Mouse (Mus musculus) thymus, adult 2 months (tissue): ENCODE data around the gene Slc38a2. TPM values are rescaled to one million over a fixed set of nuclear protein-coding genes. Genes with fewer than 3 reads are reported as not detected.

Experiments
- DNase-seq: peaks from one replicate; pipeline ENCODE4 v3.0.0; 2021
- H3K27ac ChIP-seq: fragments of 200-500 bp; 2 replicates; pipeline ENCODE4 v1.5.1; 2012; ENCODE audit warnings: low read length, control low read depth; ENCODE audit not compliant: control insufficient read depth, insufficient read depth
- H3K27me3 ChIP-seq: fragments of 200-500 bp; 2 replicates; pipeline ENCODE4 v1.6.1; 2012; ENCODE audit warnings: mild to moderate bottlenecking, low read length, moderate library complexity, mixed read lengths; ENCODE audit not compliant: control insufficient read depth, insufficient read depth
- H3K36me3 ChIP-seq: fragments of 200-500 bp; 2 replicates; pipeline ENCODE4 v1.6.1; 2012; ENCODE audit warnings: mild to moderate bottlenecking, low read length, moderate library complexity; ENCODE audit not compliant: control insufficient read depth, insufficient read depth
- H3K4me1 ChIP-seq: fragments of 200-500 bp; replicated peaks from 2 replicates; pipeline ENCODE4 v1.6.1; 2012; ENCODE audit warnings: low read length; ENCODE audit not compliant: control insufficient read depth, insufficient read depth
- H3K4me3 ChIP-seq: fragments of 200-500 bp; 2 replicates; pipeline ENCODE4 v1.5.1; 2012; ENCODE audit warnings: mild to moderate bottlenecking, low read length, control low read depth, moderate library complexity; ENCODE audit not compliant: control insufficient read depth, insufficient read depth
- CTCF ChIP-seq: fragments of 200-500 bp; IDR thresholded peaks from 2 replicates; pipeline ENCODE4 v1.5.1; 2012; ENCODE audit warnings: mild to moderate bottlenecking, control low read depth, low read length, moderate library complexity, borderline replicate concordance; ENCODE audit not compliant: control insufficient read depth, poor library complexity, insufficient read depth; ENCODE audit errors: extremely low read depth
- POLR2A ChIP-seq: fragments of 200-500 bp; IDR thresholded peaks from 2 replicates; pipeline ENCODE4 v1.6.1; 2012; ENCODE audit warnings: mild to moderate bottlenecking, low read length, control low read depth, moderate library complexity; ENCODE audit not compliant: control insufficient read depth, poor library complexity, insufficient read depth; ENCODE audit errors: extremely low read depth
- WGBS: fragments of 180-500 bp; shearing (Covaris S2); methylation state at CpG from one replicate; pipeline ENCODE4 v1.1.7; 2018; 5-methylcytosine and 5-hydroxymethylcytosine counted together
- polyA plus RNA-seq: library from polyadenylated mRNA; depleted of rRNA; stranded (reverse); fragments of >200 nt; gene quantifications from 2 replicates; pipeline ENCODE4 v1.2.3, GENCODE M21; 2012; rRNA removed

The Slc38a2 gene
- 105 and 110 TPM in 2 replicates for polyA plus RNA-seq

GRCm38 (mm10) chr15:96699521-96700511 is at the start of gene Slc38a2:
Gene Slc38a2 (minus strand): TSS chr15:96699730.
- peak within 1 kb of the TSS; percentile 85 for H3K27ac ChIP-seq
- H3K27me3 ChIP-seq, result no peaks in the 10 kb centered on the region
- H3K36me3 ChIP-seq, result peaks cover 36% of the 10 kb centered on the region
- H3K4me1 ChIP-seq, result peaks cover 16% of the 10 kb centered on the region
- DNase-seq, result peak; percentile 95
- TF ChIP-seq CTCF, result peak; percentile 17; the same call in 1 of the 2 replicates
- TF ChIP-seq POLR2A, result peak; percentile 98
- peak within 1 kb of the TSS; percentile 88 for H3K4me3 ChIP-seq
- under 1% methylated on average over 76 of the region's 76 CpGs for whole genome bisulfite sequencing

DNA sequence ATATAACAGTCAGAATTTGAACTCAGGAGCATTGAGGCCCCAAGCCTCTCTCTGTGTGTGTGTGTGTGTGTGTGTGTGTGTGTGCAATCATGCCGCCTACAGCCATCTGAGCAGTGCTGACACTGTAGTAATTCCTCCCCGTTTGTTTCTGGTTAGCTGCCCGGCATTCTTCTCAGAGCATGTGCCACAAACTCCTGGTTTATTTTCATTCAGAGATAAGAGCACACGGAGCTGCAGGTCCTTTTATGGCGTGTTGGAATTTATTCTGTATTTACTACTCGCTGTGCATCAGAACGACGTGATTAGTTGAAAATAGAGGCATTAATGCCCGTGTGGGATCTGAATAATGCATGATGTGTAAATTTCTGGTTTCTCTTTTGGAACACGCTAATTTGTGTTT is 49.6 kb upstream of the Slc38a2 start:
- Histone ChIP-seq H3K4me3 (no peak overlapping the region), H3K27ac (no peak overlapping the region), H3K4me1 (0 out of 2 replicates have a peak, but pooled peaks cover 6% of the 10 kb centered on the region), H3K27me3 (no peaks in the 10 kb centered on the region), H3K36me3 (no peaks in the 10 kb centered on the region)
- no peak for DNase-seq
- TF ChIP-seq POLR2A (no peak), CTCF (no peak)
- WGBS, result 96% methylated on average over 10 of the region's 10 CpGs

DNA sequence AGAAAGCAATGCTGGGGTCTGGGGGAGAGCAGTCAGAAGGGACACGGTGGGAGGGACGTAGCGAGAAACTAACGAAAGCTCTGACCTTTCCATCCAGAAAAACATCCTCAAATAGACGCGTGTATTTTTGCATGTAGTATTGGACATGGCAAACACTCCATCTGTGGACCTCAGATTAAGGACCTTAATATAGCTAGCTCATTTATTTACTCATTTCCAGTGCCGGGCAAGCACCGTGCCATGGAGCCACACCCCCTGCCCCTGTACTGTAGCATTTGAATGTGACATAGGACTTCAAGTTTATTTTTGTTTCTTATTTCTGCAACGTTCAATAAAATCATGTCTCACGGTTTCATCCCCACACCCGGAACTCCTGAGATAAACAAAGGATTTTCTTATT is 48.0 kb upstream of the Slc38a2 start:
- Histone ChIP-seq H3K4me1 (no peaks in the 10 kb centered on the region), H3K36me3 (no peaks in the 10 kb centered on the region), H3K27me3 (no peaks in the 10 kb centered on the region), H3K27ac (no peak overlapping the region), H3K4me3 (no peak overlapping the region)
- TF ChIP-seq CTCF, result no peak
- no peak for TF ChIP-seq POLR2A
- WGBS, result over 99% methylated on average over 11 of the region's 11 CpGs
- no peak for DNase-seq

DNA sequence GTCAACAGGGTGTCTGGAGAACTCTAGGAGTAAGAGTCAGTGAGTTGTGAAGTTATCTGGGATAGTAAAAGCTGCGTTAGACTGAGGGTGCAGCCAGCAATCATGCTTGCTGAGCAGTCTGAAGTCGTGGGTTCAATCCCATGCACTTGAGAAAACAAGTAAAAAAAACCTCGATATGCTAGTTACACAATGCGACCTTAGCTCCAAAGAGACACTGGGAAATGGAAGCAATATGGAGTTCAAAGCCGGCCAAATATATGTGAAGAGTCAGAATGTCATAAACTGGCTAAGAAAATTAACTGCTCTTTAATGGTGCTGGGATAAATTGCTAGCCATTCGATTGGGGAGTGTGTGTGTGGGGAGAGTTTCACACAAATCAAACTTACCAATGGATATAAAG is 47.5 kb upstream of the Slc38a2 start:
- no peak overlapping the region for H3K4me3 ChIP-seq
- WGBS, result 95% methylated on average over 6 of the region's 6 CpGs
- TF ChIP-seq CTCF (no peak), POLR2A (no peak)

GRCm38 (mm10) chr15:96745299-96745698 is 45.8 kb upstream of the Slc38a2 start:
- Histone ChIP-seq H3K36me3 (no peaks in the 10 kb centered on the region), H3K27ac (no peak overlapping the region), H3K4me1 (no peaks in the 10 kb centered on the region), H3K4me3 (no peak overlapping the region), H3K27me3 (no peaks in the 10 kb centered on the region)
- 96% methylated on average over 1 of the region's 1 CpGs for WGBS
- no peak for DNase-seq
- TF ChIP-seq POLR2A, result no peak
- TF ChIP-seq CTCF, result no peak

More for the DNA sequence above, 47.5 kb upstream of the Slc38a2 start:
- no peak for DNase-seq
- no peak overlapping the region for H3K27ac ChIP-seq
- H3K27me3 ChIP-seq, result no peaks in the 10 kb centered on the region
- H3K36me3 ChIP-seq, result no peaks in the 10 kb centered on the region
- no peaks in the 10 kb centered on the region for H3K4me1 ChIP-seq

- WGBS, result 80% methylated on average over 5 of the region's 5 CpGs
- no peak overlapping the region for H3K27ac ChIP-seq
These were observed 45.4 kb upstream of the Slc38a2 start for GRCm38 (mm10) chr15:96744882-96745296.

More at GRCm38 (mm10) chr15:96744882-96745296, 45.4 kb upstream of the Slc38a2 start:
- H3K36me3 ChIP-seq, result no peaks in the 10 kb centered on the region
- no peak for TF ChIP-seq CTCF
- TF ChIP-seq POLR2A, result no peak
- H3K27me3 ChIP-seq, result no peaks in the 10 kb centered on the region
- H3K4me3 ChIP-seq, result no peak overlapping the region
- no peak for DNase-seq
- H3K4me1 ChIP-seq, result no peaks in the 10 kb centered on the region
